Mouse (Mus musculus) right cerebral cortex, postnatal 4 days (tissue): Measurements from ENCODE around the gene Copz1.

Experiments
- DNase-seq: peaks from one replicate; pipeline ENCODE4 v3.0.0-alpha.2; 2022

The Copz1 gene

GRCm38 (mm10) chr15:103293375-103293774, 20.9 kb downstream of the Copz1 start:
- no peak for DNase-seq

GRCm38 (mm10) chr15:103294649-103295048, 22.1 kb downstream of the Copz1 start:
- no peak for DNase-seq

GRCm38 (mm10) chr15:103295851-103296250, 23.3 kb downstream of the Copz1 start:
- no peak for DNase-seq

- no peak for DNase-seq
Measured at GRCm38 (mm10) chr15:103297313-103297712, 24.8 kb downstream of the Copz1 start.

- no peak for DNase-seq
Measured at GRCm38 (mm10) chr15:103298026-103298425, 25.5 kb downstream of the Copz1 start.

GRCm38 (mm10) chr15:103298861-103299616, 26.5 kb downstream of the Copz1 start:
- no peak for DNase-seq

- no peak for DNase-seq
Measured at GRCm38 (mm10) chr15:103299644-103300043, 27.1 kb downstream of the Copz1 start.

- peak; percentile 72 for DNase-seq
Measured at GRCm38 (mm10) chr15:103300067-103300471, 27.6 kb downstream of the Copz1 start.

GRCm38 (mm10) chr15:103300560-103300959, 28.0 kb downstream of the Copz1 start:
- no peak for DNase-seq

GRCm38 (mm10) chr15:103301046-103301445, 28.5 kb downstream of the Copz1 start:
- DNase-seq: no peak

- no peak for DNase-seq
Measured at GRCm38 (mm10) chr15:103301547-103302340, 29.2 kb downstream of the Copz1 start.

- DNase-seq: no peak
Measured at GRCm38 (mm10) chr15:103302341-103303021, 30.0 kb downstream of the Copz1 start.

GRCm38 (mm10) chr15:103303916-103304615, 31.6 kb downstream of the Copz1 start:
- no peak for DNase-seq

GRCm38 (mm10) chr15:103304616-103304969, 32.1 kb downstream of the Copz1 start:
- DNase-seq: peak; percentile 35

- DNase-seq: peak; percentile 99
Measured at GRCm38 (mm10) chr15:103305070-103305678, 32.7 kb downstream of the Copz1 start.

- DNase-seq: no peak
Measured at GRCm38 (mm10) chr15:103305792-103306645, 33.5 kb downstream of the Copz1 start.

- peak; percentile 97 for DNase-seq
Measured at GRCm38 (mm10) chr15:103307125-103307524, 34.6 kb downstream of the Copz1 start.

GRCm38 (mm10) chr15:103308056-103308875, 35.8 kb downstream of the Copz1 start:
- DNase-seq: no peak

- DNase-seq: no peak
Measured at GRCm38 (mm10) chr15:103308876-103309580, 36.5 kb downstream of the Copz1 start.

- no peak for DNase-seq
Measured at GRCm38 (mm10) chr15:103310365-103310910, 37.9 kb downstream of the Copz1 start, which contains the start of gene Gpr84. Gpr84 (minus strand) TSS chr15:103310612.
